Mouse (Mus musculus) B cell, adult (primary cell): ENCODE results near the gene Cyp2f2. TPM values are rescaled to one million over a fixed set of nuclear protein-coding genes. Genes with fewer than 3 reads are reported as not detected.

Experiments
- total RNA-seq: library from RNA; stranded (reverse); gene quantifications from 4 replicates; pipeline ENCODE4 v1.2.4, GENCODE M21; 2023; ENCODE audit not compliant: inconsistent age

Gene Cyp2f2
- total RNA-seq = not detected in 4 replicates

DNA sequence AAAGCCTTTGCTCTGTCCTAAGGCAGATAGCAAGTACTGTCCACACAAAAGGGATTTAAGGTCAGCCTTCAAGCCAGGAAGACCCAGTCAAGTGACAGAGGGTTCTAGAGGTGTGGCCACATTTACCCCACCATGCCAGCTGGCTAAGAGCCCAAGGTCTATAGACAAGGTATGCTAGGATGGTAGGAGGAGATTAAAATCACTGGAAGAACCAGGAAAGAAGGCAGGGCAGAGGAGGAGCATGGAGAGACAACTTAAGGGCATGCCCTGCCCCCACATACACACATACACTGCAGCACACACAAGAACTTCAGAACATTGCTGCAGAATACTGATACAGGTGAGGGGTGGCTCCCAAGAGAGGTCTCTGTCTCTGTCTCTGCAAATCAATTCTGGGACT, at the start of gene Cyp2f2:
Gene Cyp2f2 (plus strand): TSS at position 234 of the 400 bp plus-strand sequence.

GRCm38 (mm10) chr7:27153205-27153764, 33.6 kb downstream of the Cyp2f2 start, which contains the start of gene Cyp2t4:
Gene Cyp2t4, plus strand, starts transcription at chr7:27153714.

GRCm38 (mm10) chr7:27166614-27167474, 47.1 kb downstream of the Cyp2f2 start, which contains the start of gene Egln2:
Gene Egln2, minus strand, starts transcription at chr7:27166802.

DNA sequence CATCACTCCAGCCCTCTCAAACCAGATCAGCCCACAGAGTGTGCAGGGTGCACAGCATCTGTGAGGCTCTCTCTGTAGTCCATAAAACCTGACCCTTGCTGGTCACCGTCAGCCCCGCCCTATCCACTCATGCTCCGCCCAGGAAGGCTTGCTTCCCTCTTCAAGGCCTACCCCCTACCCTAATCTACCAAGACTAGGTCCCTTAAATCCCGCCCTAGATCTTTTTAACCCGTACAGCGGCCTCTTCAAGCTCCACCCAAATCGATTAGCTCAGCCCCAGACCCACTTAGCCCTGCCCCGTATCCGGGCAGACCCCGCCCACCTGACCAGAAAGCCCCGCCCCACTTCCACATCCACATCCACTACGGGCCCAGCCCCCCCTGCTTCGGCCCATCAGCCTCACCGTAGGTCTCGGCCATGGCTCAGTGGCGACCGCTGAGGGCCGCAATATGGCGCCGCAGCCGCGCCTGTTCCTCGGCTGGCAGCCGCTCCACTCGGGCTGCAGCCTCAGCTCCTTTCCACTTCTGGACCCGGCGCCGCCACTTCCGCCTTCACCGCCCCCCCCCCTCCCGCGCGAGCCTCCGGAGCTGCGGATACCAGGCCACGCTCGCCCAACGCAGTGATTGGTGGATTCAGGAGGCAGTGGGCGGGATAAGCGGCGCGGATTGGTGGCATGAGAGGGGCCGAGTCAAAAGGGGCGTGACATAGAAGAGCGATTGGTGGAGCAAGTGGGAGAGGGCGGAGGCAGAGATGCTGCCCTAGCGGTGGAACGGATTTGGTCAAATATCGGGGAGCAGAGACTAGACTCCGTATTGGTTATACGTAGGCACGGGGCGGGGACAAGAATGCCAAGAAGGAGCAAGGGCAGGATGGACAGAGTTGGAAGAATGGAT, 58.9 kb downstream of the Cyp2f2 start, which contains the start of gene Rab4b:
Gene Rab4b (minus strand): TSS at position 573 of the 893 bp plus-strand sequence.

GRCm38 (mm10) chr7:27180837-27181695, 61.4 kb downstream of the Cyp2f2 start, which contains the start of the genes Gm21983 and Mia:
Gene Gm21983, minus strand, starts transcription at chr7:27181086.
Gene Mia, minus strand, starts transcription at chr7:27181157.

Other genes starting within 250 kb of the Cyp2f2 start
- gene Cyp2a22, start 180.5 kb upstream of the Cyp2f2 start, total RNA-seq = not detected in 4 replicates
- gene Cyp2a12, start 90.8 kb upstream of the Cyp2f2 start, total RNA-seq = not detected in 4 replicates
- not detected in 4 replicates for gene Cyp2t4, start 33.8 kb downstream of the Cyp2f2 start, total RNA-seq
- gene Egln2, start 46.9 kb downstream of the Cyp2f2 start, total RNA-seq = 226 to 254 TPM (median 243 TPM) in 4 replicates
- 167 to 187 TPM (median 176 TPM) in 4 replicates for gene Rab4b, start 59.0 kb downstream of the Cyp2f2 start, total RNA-seq
- gene Gm21983, start 61.2 kb downstream of the Cyp2f2 start, total RNA-seq = not detected in 4 replicates
- gene Mia, start 61.2 kb downstream of the Cyp2f2 start, total RNA-seq = 0.57 to 1.5 TPM (median 0.90 TPM) in 3 of 4 replicates, not detected in the other
- 15.0 to 18.0 TPM (median 16.3 TPM) in 4 replicates for gene BC024978, start 75.9 kb downstream of the Cyp2f2 start, total RNA-seq
- 98.7 to 129 TPM (median 118 TPM) in 4 replicates for gene Snrpa, start 76.4 kb downstream of the Cyp2f2 start, total RNA-seq
- gene Itpkc, start 108.8 kb downstream of the Cyp2f2 start, total RNA-seq = 16.9 to 22.1 TPM (median 20.3 TPM) in 4 replicates
- gene Coq8b, start 113.1 kb downstream of the Cyp2f2 start, total RNA-seq = 25.8 to 31.0 TPM (median 27.4 TPM) in 4 replicates
- 1.4 to 3.2 TPM (median 1.6 TPM) in 4 replicates for gene Numbl, start 138.5 kb downstream of the Cyp2f2 start, total RNA-seq
- gene Ltbp4, start 217.8 kb downstream of the Cyp2f2 start, total RNA-seq = 0.87 to 0.97 TPM (median 0.93 TPM) in 4 replicates
- 87.2 to 119 TPM (median 99.9 TPM) in 4 replicates for gene Shkbp1, start 236.1 kb downstream of the Cyp2f2 start, total RNA-seq
- gene Gm20479, start 237.5 kb downstream of the Cyp2f2 start, total RNA-seq = not detected in 4 replicates